Mouse (Mus musculus): ENCODE results near the gene Ldlr. TPM values are rescaled to one million over a fixed set of nuclear protein-coding genes. Genes with fewer than 3 reads are reported as not detected.
"Not testable (repeated sequence)": the region's sequence is repeated elsewhere in the genome, so short reads cannot be mapped to it uniquely, and the experiment has no call there.

Gene Ldlr
- total and polyA plus RNA-seq, 2 experiments from 2014 or later: 11.1 to 19.1 TPM

DNA sequence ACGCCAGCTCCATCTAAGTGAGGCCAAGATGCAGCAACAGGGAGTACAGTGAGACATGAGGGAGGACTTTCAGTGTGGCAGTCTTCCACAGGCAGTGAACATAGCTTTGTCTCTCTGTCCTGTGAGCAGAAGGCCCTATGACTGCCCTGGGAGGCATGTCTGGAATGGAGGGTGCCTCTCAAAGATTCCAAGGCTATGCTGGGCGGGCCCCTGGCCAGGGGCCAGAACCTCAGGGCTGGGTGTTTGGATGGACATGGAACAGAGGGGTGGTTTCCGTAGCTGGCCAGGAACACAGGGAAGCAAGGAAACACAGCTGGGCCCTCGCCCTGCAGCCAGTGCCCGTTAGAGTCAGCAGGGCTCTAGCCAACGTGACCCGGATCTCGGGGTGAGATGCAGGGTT, 68.6 kb downstream of the Ldlr start:
- no peaks in the 10 kb centered on the region for H3K27me3 ChIP-seq (ENCODE audit: insufficient read depth, low read length)
- H3K4me2 ChIP-seq (ENCODE audit: low read depth): no peak overlapping the region
- no peak overlapping the region for H3K27ac ChIP-seq (ENCODE audit: low read depth, low read length)
- WGBS: 72% methylated on average over 8 of the region's 8 CpGs
- no peak overlapping the region for H3K9ac ChIP-seq
- TF ChIP-seq CTCF (IDR thresholded peaks at IDR 0.05; ENCODE audit: low read depth): no peak
- no peaks in the 10 kb centered on the region for H3K36me3 ChIP-seq (ENCODE audit: insufficient read depth)
- ATAC-seq: no peak
- H3K4me3 ChIP-seq (ENCODE audit: low read depth, low read length): no peak overlapping the region
- H3K9me3 ChIP-seq (ENCODE audit: low read length): no peaks in the 10 kb centered on the region
- no peaks in the 10 kb centered on the region for H3K4me1 ChIP-seq (ENCODE audit: insufficient read depth)
- DNase-seq: no peak

DNA sequence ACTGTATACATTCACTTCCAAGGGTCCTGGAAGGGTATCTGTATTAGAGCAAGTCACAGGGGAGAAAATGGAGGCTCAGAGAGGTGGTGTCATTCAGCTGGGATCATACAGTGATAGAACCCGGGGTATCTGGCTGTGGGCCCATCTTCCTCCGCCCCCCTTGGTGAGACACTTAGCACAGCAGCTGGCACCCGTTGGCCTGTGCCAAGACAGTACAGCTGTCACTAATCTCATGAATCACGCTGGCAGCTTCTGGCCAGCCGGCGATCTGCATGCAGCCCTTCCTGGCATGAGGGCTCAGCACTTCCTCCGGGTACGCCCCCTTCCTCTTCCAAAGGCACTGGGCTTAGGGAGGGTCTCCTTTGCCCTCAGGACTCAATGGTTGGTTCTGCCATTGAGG, 69.4 kb downstream of the Ldlr start:
- DNase-seq (peak; percentile 74), ATAC-seq (peak; percentile 88)
- no peak overlapping the region for H3K27ac ChIP-seq (ENCODE audit: low read depth, low read length)
- H3K9me3 ChIP-seq (ENCODE audit: low read length): no peaks in the 10 kb centered on the region
- H3K9ac ChIP-seq: no peak overlapping the region
- no peak overlapping the region for H3K4me3 ChIP-seq (ENCODE audit: low read depth, low read length)
- no peaks in the 10 kb centered on the region for H3K36me3 ChIP-seq (ENCODE audit: insufficient read depth)
- no peak overlapping the region for H3K4me2 ChIP-seq (ENCODE audit: low read depth)
- H3K4me1 ChIP-seq (ENCODE audit: insufficient read depth): no peaks in the 10 kb centered on the region
- WGBS: 15% methylated on average over 8 of the region's 8 CpGs
- H3K27me3 ChIP-seq (ENCODE audit: insufficient read depth, low read length): no peaks in the 10 kb centered on the region
- no peak for TF ChIP-seq CTCF (IDR thresholded peaks at IDR 0.05; ENCODE audit: low read depth)

DNA sequence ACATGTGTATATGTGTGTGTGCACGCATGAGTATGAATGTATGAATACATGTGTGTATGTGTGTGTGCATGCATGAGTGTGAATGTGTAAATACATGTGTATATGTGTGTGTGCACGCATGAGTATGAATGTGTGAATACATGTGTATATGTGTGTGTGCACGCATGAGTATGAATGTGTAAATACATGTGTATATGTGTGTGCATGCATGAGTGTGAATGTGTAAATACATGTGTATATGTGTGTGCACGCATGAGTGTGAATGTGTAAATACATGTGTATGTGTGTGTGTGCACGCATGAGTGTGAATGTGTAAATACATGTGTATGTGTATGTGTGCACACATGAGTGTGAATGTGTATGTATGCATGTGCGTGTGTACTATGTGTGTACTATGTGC, 70.2 kb downstream of the Ldlr start:
- H3K27ac ChIP-seq (ENCODE audit: low read depth, low read length); H3K4me2 ChIP-seq (ENCODE audit: low read depth); DNase-seq; H3K9ac ChIP-seq; H3K27me3 ChIP-seq (ENCODE audit: insufficient read depth, low read length); H3K4me1 ChIP-seq (ENCODE audit: insufficient read depth); ATAC-seq; H3K4me3 ChIP-seq (ENCODE audit: low read depth, low read length); H3K9me3 ChIP-seq (ENCODE audit: low read length); H3K36me3 ChIP-seq (ENCODE audit: insufficient read depth): not testable (repeated sequence)
- WGBS: 97% methylated on average over 6 of the region's 6 CpGs

DNA sequence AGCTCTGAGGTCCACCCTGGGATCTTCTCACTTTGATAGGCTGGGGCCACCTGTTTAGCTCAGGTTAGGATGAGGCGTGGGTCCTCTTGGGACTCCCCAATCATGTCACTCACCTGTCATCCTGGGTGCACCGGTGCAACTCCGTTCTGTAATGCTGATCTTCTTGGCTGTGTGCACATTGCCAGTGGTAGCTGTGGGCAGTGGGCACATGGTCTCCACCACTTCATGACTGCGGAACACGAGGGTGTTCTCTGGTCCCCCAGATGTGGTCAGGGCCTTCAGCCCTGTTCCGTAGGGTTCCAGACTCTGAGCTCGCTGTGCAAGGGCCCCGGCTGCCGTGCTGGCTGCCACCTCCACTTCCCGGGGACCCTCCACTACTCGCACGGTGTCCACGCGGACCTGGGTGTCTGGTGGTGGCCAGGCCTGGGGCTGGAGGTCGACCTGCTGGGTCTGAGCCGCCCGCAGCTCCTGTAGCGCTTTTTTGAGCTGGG, 71.1 kb downstream of the Ldlr start:
- no peak overlapping the region for H3K9ac ChIP-seq
- no peaks in the 10 kb centered on the region for H3K27me3 ChIP-seq (ENCODE audit: insufficient read depth, low read length)
- no peaks in the 10 kb centered on the region for H3K4me1 ChIP-seq (ENCODE audit: insufficient read depth)
- H3K36me3 ChIP-seq (ENCODE audit: insufficient read depth): no peaks in the 10 kb centered on the region
- H3K4me2 ChIP-seq (ENCODE audit: low read depth): no peak overlapping the region
- DNase-seq (no peak), ATAC-seq (no peak)
- WGBS: 95% methylated on average over 18 of the region's 18 CpGs
- no peak overlapping the region for H3K27ac ChIP-seq (ENCODE audit: low read depth, low read length)
- no peaks in the 10 kb centered on the region for H3K9me3 ChIP-seq (ENCODE audit: low read length)
- no peak overlapping the region for H3K4me3 ChIP-seq (ENCODE audit: low read depth, low read length)
- TF ChIP-seq CTCF (IDR thresholded peaks at IDR 0.05; ENCODE audit: low read depth): no peak

DNA sequence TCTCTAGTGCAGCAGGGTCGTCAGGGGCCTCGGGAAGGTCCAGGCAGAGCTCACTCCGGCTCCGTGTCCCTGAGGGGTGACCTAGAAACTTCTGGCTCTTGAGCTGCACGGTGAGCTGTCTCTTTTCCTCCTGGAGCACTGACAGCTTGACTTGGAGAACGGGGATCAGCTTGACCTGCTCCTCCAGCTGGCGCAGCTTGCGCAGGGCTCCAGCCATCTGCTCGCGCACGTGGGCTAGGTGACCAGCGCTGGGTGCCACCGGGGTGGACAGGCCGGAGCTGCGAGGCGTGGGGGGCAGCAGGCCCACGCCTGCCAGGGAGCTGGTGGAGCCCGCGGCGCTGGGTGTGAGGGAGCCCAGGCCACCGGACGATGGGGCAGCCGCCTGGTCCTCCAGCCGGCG, 71.6 kb downstream of the Ldlr start:
- H3K9ac ChIP-seq: no peak overlapping the region
- no peaks in the 10 kb centered on the region for H3K36me3 ChIP-seq (ENCODE audit: insufficient read depth)
- no peak for DNase-seq
- WGBS: 95% methylated on average over 25 of the region's 25 CpGs
- no peaks in the 10 kb centered on the region for H3K4me1 ChIP-seq (ENCODE audit: insufficient read depth)
- no peak overlapping the region for H3K27ac ChIP-seq (ENCODE audit: low read depth, low read length)
- no peak overlapping the region for H3K4me3 ChIP-seq (ENCODE audit: low read depth, low read length)
- H3K9me3 ChIP-seq (ENCODE audit: low read length): no peaks in the 10 kb centered on the region
- ATAC-seq: no peak
- H3K27me3 ChIP-seq (ENCODE audit: insufficient read depth, low read length): no peaks in the 10 kb centered on the region
- H3K4me2 ChIP-seq (ENCODE audit: low read depth): no peak overlapping the region
- TF ChIP-seq CTCF (IDR thresholded peaks at IDR 0.05; ENCODE audit: low read depth): no peak

DNA sequence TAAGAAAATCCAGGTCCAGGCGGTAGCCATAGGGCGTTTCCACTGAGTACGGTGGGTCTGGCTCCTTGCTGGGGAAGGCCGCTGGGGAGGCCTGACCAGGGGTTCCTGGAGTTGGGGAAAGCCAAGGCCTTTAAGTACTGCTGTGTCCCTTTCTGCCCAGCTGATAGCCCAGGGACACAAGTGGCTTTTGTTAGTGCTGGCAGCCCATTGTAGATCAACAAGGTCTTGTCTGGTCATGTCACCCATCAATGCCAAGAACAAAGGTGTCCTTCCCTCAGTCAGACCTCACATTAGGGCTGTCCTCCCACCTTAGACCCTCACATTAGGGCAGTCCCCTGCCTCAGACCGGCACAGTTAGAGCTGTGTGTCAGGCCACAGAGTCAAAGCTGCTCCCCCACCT, 72.3 kb downstream of the Ldlr start:
- Histone ChIP-seq H3K27me3 (ENCODE audit: insufficient read depth, low read length) (no peaks in the 10 kb centered on the region), H3K9me3 (ENCODE audit: low read length) (no peaks in the 10 kb centered on the region), H3K4me2 (ENCODE audit: low read depth) (no peak overlapping the region), H3K27ac (ENCODE audit: low read depth, low read length) (no peak overlapping the region), H3K36me3 (ENCODE audit: insufficient read depth) (no peaks in the 10 kb centered on the region), H3K4me1 (ENCODE audit: insufficient read depth) (no peaks in the 10 kb centered on the region), H3K4me3 (ENCODE audit: low read depth, low read length) (no peak overlapping the region), H3K9ac (no peak overlapping the region)
- ATAC-seq: no peak
- 84% methylated on average over 5 of the region's 5 CpGs for WGBS
- DNase-seq: no peak
- TF ChIP-seq CTCF (IDR thresholded peaks at IDR 0.05; ENCODE audit: low read depth): no peak

DNA sequence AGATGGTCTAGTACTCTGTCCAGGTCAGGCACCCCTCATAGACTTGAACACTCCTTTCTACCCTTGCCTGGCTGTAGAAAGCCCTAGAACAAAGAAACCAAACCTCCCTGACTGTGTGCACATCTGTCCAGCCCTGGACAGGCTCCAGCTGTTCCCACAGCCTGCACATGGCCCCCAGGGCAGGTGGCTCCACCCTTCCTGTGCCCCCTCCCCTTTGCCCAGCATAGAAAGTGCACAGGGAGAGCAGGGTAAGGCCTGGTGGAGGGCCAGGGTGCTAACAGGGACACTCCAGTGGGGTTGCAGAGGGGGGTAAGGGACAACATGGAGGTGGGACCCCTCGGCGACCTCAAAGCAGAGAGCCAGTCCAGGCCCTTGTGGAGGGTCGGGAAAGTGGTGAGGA, 73.0 kb downstream of the Ldlr start:
- no peak overlapping the region for H3K4me2 ChIP-seq (ENCODE audit: low read depth)
- no peak overlapping the region for H3K9ac ChIP-seq
- ATAC-seq (no peak), DNase-seq (no peak)
- H3K27me3 ChIP-seq (ENCODE audit: insufficient read depth, low read length): no peaks in the 10 kb centered on the region
- no peaks in the 10 kb centered on the region for H3K36me3 ChIP-seq (ENCODE audit: insufficient read depth)
- WGBS: 76% methylated on average over 3 of the region's 3 CpGs
- no peak overlapping the region for H3K4me3 ChIP-seq (ENCODE audit: low read depth, low read length)
- H3K27ac ChIP-seq (ENCODE audit: low read depth, low read length): no peak overlapping the region
- no peaks in the 10 kb centered on the region for H3K9me3 ChIP-seq (ENCODE audit: low read length)
- no peaks in the 10 kb centered on the region for H3K4me1 ChIP-seq (ENCODE audit: insufficient read depth)
- no peak for TF ChIP-seq CTCF (IDR thresholded peaks at IDR 0.05; ENCODE audit: low read depth)

DNA sequence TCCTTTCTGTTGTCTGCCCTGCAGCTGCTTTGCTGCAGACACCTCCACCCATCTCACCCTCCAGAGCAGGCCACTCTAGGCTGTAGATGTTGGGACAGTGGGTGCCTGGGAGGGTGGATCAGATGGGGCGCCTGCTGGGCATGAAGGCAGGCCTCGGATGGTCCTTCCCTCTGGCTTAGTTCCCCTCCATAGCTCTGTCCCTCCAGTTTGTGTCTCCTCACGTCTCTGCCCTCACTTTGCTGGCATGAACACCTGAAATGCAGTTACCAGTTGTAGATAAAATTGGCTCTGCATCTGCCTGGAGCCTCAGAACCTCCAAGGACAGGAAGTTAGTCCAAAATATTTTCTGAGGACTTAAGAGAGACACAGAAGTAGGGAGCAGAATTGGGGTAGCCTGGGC, 73.6 kb downstream of the Ldlr start:
- no peaks in the 10 kb centered on the region for H3K36me3 ChIP-seq (ENCODE audit: insufficient read depth)
- DNase-seq: no peak
- H3K9ac ChIP-seq: no peak overlapping the region

More for the DNA sequence above, 73.6 kb downstream of the Ldlr start:
- H3K27ac ChIP-seq (ENCODE audit: low read depth, low read length): no peak overlapping the region
- no peaks in the 10 kb centered on the region for H3K9me3 ChIP-seq (ENCODE audit: low read length)
- no peak overlapping the region for H3K4me3 ChIP-seq (ENCODE audit: low read depth, low read length)
- WGBS: 63% methylated on average over 3 of the region's 3 CpGs
- H3K4me1 ChIP-seq (ENCODE audit: insufficient read depth): no peaks in the 10 kb centered on the region
- ATAC-seq: no peak
- TF ChIP-seq CTCF (IDR thresholded peaks at IDR 0.05; ENCODE audit: low read depth): no peak
- H3K27me3 ChIP-seq (ENCODE audit: insufficient read depth, low read length): no peaks in the 10 kb centered on the region
- no peak overlapping the region for H3K4me2 ChIP-seq (ENCODE audit: low read depth)
